Mouse (Mus musculus) heart, embryonic 13.5 days (tissue): Measurements from ENCODE around the gene Pdgfra. TPM values are rescaled to one million over a fixed set of nuclear protein-coding genes. Genes with fewer than 3 reads are reported as not detected.

Source experiments
- ATAC-seq: fragments of 200-750 bp; cut with Nextera tagmentation; 2 replicates; pipeline ENCODE4 v1.8.0; 2017; ENCODE audit warnings: moderate TSS enrichment; ENCODE audit not compliant: insufficient number of reproducible peaks, low FRiP score, low TSS enrichment; ENCODE audit errors: extremely low read depth
- H3K27ac ChIP-seq: fragments of 300-500 bp; sonication (generic); replicated peaks from 2 replicates; pipeline ENCODE4 v1.5.1; 2015; ENCODE audit warnings: moderate library complexity, mild to moderate bottlenecking, inconsistent platforms
- H3K27me3 ChIP-seq: fragments of 300-500 bp; sonication (generic); replicated peaks from 2 replicates; pipeline ENCODE4 v1.6.1; 2015; ENCODE audit warnings: mild to moderate bottlenecking, inconsistent platforms
- H3K36me3 ChIP-seq: fragments of 300-500 bp; sonication (generic); 2 replicates; pipeline ENCODE4 v1.6.1; 2015; ENCODE audit warnings: mild to moderate bottlenecking, inconsistent platforms
- H3K4me1 ChIP-seq: fragments of 300-500 bp; sonication (generic); 2 replicates; pipeline ENCODE4 v1.6.1; 2015; ENCODE audit warnings: inconsistent platforms
- H3K4me2 ChIP-seq: fragments of 300-500 bp; sonication (generic); 2 replicates; pipeline ENCODE4 v1.6.1; 2015; ENCODE audit warnings: inconsistent platforms, mild to moderate bottlenecking, moderate library complexity
- H3K4me3 ChIP-seq: fragments of 300-500 bp; sonication (generic); 2 replicates; pipeline ENCODE4 v1.5.1; 2015; ENCODE audit warnings: moderate library complexity, mild to moderate bottlenecking, inconsistent platforms
- H3K9ac ChIP-seq: fragments of 300-500 bp; sonication (generic); 2 replicates; pipeline ENCODE4 v1.6.1; 2015; ENCODE audit warnings: inconsistent platforms, mild to moderate bottlenecking, moderate library complexity
- H3K9me3 ChIP-seq: fragments of 300-500 bp; sonication (generic); 2 replicates; pipeline ENCODE4 v1.6.1; 2016; ENCODE audit warnings: inconsistent platforms
- WGBS: fragments of 180-500 bp; shearing (Covaris S2); methylation state at CpG from one replicate; pipeline ENCODE4 v1.1.7; 2015; ENCODE audit warnings: mixed read lengths; 5-methylcytosine and 5-hydroxymethylcytosine counted together
- microRNA-seq: library from miRNA; unstranded; fragments of <30 nt; microRNA quantifications from one replicate; pipeline ENCODE4, GENCODE M21; 2016
- polyA plus RNA-seq: library from polyadenylated mRNA; unstranded; fragments of >200 nt; fragmentation: Nextera tagmentation; extraction: Ambion mirVana; gene quantifications from 2 replicates; pipeline ENCODE4 v1.2.1, GENCODE M21; 2015

The Pdgfra gene
- polyA plus RNA-seq, 1 experiment from 2014 or later = 20.7 TPM

- no peak overlapping the region for H3K4me2 ChIP-seq
- 76% methylated on average over 7 of the region's 7 CpGs for WGBS
- no peak overlapping the region for H3K9ac ChIP-seq
- H3K27ac ChIP-seq = no peak overlapping the region
- no peaks in the 10 kb centered on the region for H3K36me3 ChIP-seq
- no peaks in the 10 kb centered on the region for H3K4me1 ChIP-seq
- ATAC-seq = no peak
- no peak overlapping the region for H3K4me3 ChIP-seq
- H3K9me3 ChIP-seq = no peaks in the 10 kb centered on the region
- peaks cover 5% of the 10 kb centered on the region; the same call in 1 of the 2 replicates for H3K27me3 ChIP-seq
Measured at GRCm38 (mm10) chr5:75214929-75215328, 62.8 kb downstream of the Pdgfra start.

- ATAC-seq = no peak
- Histone ChIP-seq H3K27me3 (peaks cover 5% of the 10 kb centered on the region; the same call in 1 of the 2 replicates), H3K9me3 (no peaks in the 10 kb centered on the region), H3K27ac (no peak overlapping the region), H3K36me3 (no peaks in the 10 kb centered on the region), H3K4me3 (no peak overlapping the region), H3K4me2 (no peak overlapping the region), H3K9ac (no peak overlapping the region), H3K4me1 (no peaks in the 10 kb centered on the region)
- WGBS = 72% methylated on average over 7 of the region's 7 CpGs
Measured at GRCm38 (mm10) chr5:75215678-75216256, 63.7 kb downstream of the Pdgfra start.

- 75% methylated on average over 10 of the region's 10 CpGs for WGBS
- ATAC-seq = no peak
- Histone ChIP-seq H3K9ac (no peak overlapping the region), H3K4me1 (peaks cover 3% of the 10 kb centered on the region; the same call in 1 of the 2 replicates), H3K4me3 (no peak overlapping the region), H3K27ac (no peak overlapping the region), H3K9me3 (no peaks in the 10 kb centered on the region), H3K27me3 (no peaks in the 10 kb centered on the region), H3K36me3 (no peaks in the 10 kb centered on the region), H3K4me2 (no peak overlapping the region)
Measured at GRCm38 (mm10) chr5:75221610-75222009, 69.5 kb downstream of the Pdgfra start.

GRCm38 (mm10) chr5:75222491-75223265 is 70.6 kb downstream of the Pdgfra start:
- no peak overlapping the region for H3K4me2 ChIP-seq
- H3K27me3 ChIP-seq = no peaks in the 10 kb centered on the region
- no peak for ATAC-seq
- no peak overlapping the region for H3K9ac ChIP-seq
- no peaks in the 10 kb centered on the region for H3K36me3 ChIP-seq
- 78% methylated on average over 10 of the region's 10 CpGs for WGBS
- H3K9me3 ChIP-seq = no peaks in the 10 kb centered on the region
- H3K27ac ChIP-seq = no peak overlapping the region
- no peak overlapping the region for H3K4me3 ChIP-seq
- H3K4me1 ChIP-seq = peaks cover 3% of the 10 kb centered on the region; the same call in 1 of the 2 replicates

- Histone ChIP-seq H3K27me3 (no peaks in the 10 kb centered on the region), H3K27ac (no peak overlapping the region)
- WGBS = 35% methylated on average over 2 of the region's 2 CpGs
Measured at GRCm38 (mm10) chr5:75238363-75238762, 86.3 kb downstream of the Pdgfra start.

GRCm38 (mm10) chr5:75238928-75239777 is 87.1 kb downstream of the Pdgfra start:
- no peak overlapping the region for H3K4me2 ChIP-seq
- ATAC-seq = no peak
- H3K9ac ChIP-seq = no peak overlapping the region
- no peak overlapping the region for H3K4me3 ChIP-seq
- no peaks in the 10 kb centered on the region for H3K27me3 ChIP-seq
- no peaks in the 10 kb centered on the region for H3K9me3 ChIP-seq
- no peaks in the 10 kb centered on the region for H3K36me3 ChIP-seq
- no peak overlapping the region for H3K27ac ChIP-seq
- 77% methylated on average over 15 of the region's 15 CpGs for WGBS
- no peaks in the 10 kb centered on the region for H3K4me1 ChIP-seq

More at GRCm38 (mm10) chr5:75238363-75238762, 86.3 kb downstream of the Pdgfra start:
- no peaks in the 10 kb centered on the region for H3K9me3 ChIP-seq
- no peak overlapping the region for H3K9ac ChIP-seq
- no peak overlapping the region for H3K4me3 ChIP-seq
- H3K4me1 ChIP-seq = no peaks in the 10 kb centered on the region
- no peaks in the 10 kb centered on the region for H3K36me3 ChIP-seq
- no peak for ATAC-seq
- no peak overlapping the region for H3K4me2 ChIP-seq

- H3K4me1 ChIP-seq = peaks cover 8% of the 10 kb centered on the region; the same call in 1 of the 2 replicates
- peaks cover 13% of the 10 kb centered on the region for H3K27me3 ChIP-seq
- WGBS = 40% methylated on average over 25 of the region's 25 CpGs
- H3K36me3 ChIP-seq = no peaks in the 10 kb centered on the region
- no peak overlapping the region for H3K9ac ChIP-seq
- H3K27ac ChIP-seq = no peak overlapping the region
- peak overlapping the region; percentile 46 for H3K4me2 ChIP-seq
- H3K4me3 ChIP-seq = no peak overlapping the region
- no peak for ATAC-seq
- H3K9me3 ChIP-seq = no peaks in the 10 kb centered on the region
Measured at GRCm38 (mm10) chr5:75247070-75247740, 95.1 kb downstream of the Pdgfra start.

Small RNA genes within 50 kb of the gene (microRNA-seq; reads per million reads assigned to microRNA genes)
- not detected for gene Mir7025

Other genes with a start within 250 kb of the Pdgfra start
- gene Chic2, start 107.5 kb upstream of the Pdgfra start, polyA plus RNA-seq = 18.6 and 24.8 TPM in 2 replicates
- not detected in 2 replicates for gene Gsx2, start 76.7 kb upstream of the Pdgfra start, polyA plus RNA-seq